Mouse (Mus musculus): ENCODE results near the gene Ak1.

- TF ChIP-seq CTCF (IDR thresholded peaks at IDR 0.05; ENCODE audit: low read depth) (no peak), EP300 (IDR thresholded peaks at IDR 0.05; ENCODE audit: low read depth) (no peak)
These were observed 45.9 kb upstream of the Ak1 start, which contains the start of gene 9430097D07Rik for GRCm38 (mm10) chr2:32575586-32576160.
